Mouse (Mus musculus) ES-E14 (cell line): Measurements from ENCODE around the gene Kbtbd6. TPM values are rescaled to one million over a fixed set of nuclear protein-coding genes. Genes with fewer than 3 reads are reported as not detected.
A peak's percentile ranks its signal among the peaks of the same experiment; 100 is the strongest.
"Not testable (repeated sequence)": the region's sequence is repeated elsewhere in the genome, so short reads cannot be mapped to it uniquely, and the experiment has no call there.

Experiments
- DNase-seq: peaks from one replicate; pipeline ENCODE4 v3.0.0-alpha.2; 2013; ENCODE audit warnings: low read depth, low spot score
- H3K27ac ChIP-seq: 2 replicates; pipeline ENCODE4 v1.5.1; 2012; ENCODE audit warnings: low read depth, mild to moderate bottlenecking, low read length, moderate library complexity, mixed read lengths; ENCODE audit not compliant: poor library complexity, insufficient read depth, severe bottlenecking
- H3K36me3 ChIP-seq: 2 replicates; pipeline ENCODE4 v1.6.1; 2012; ENCODE audit warnings: mild to moderate bottlenecking, low read length, moderate library complexity, mixed read lengths; ENCODE audit not compliant: control insufficient read depth, poor library complexity, insufficient read depth, severe bottlenecking
- H3K4me1 ChIP-seq, 2 experiments: fragments of 150-350 bp in 1 of 2; sonication (generic) in 1 of 2; 2 replicates each; pipeline ENCODE4 v1.6.1; 2012; ENCODE audit warnings: low read length in 2 of 2, mild to moderate bottlenecking in 1 of 2, mixed read lengths in 1 of 2; ENCODE audit not compliant: control insufficient read depth in 2 of 2, insufficient read depth in 2 of 2, poor library complexity in 1 of 2
- H3K4me3 ChIP-seq, 2 experiments: fragments of 150-350 bp in 1 of 2; sonication (generic) in 1 of 2; 2 replicates each; pipeline ENCODE4 v1.5.1; 2012; ENCODE audit warnings: low read length in 2 of 2, low read depth in 1 of 2, mild to moderate bottlenecking in 1 of 2, mixed read lengths in 1 of 2; ENCODE audit not compliant: insufficient read depth in 1 of 2, poor library complexity in 1 of 2, severe bottlenecking in 1 of 2
- H3K9ac ChIP-seq: 2 replicates; pipeline ENCODE4 v1.6.1; 2012; ENCODE audit warnings: low read depth, mild to moderate bottlenecking, low read length, mixed read lengths; ENCODE audit not compliant: poor library complexity, insufficient read depth, severe bottlenecking
- H3K9me3 ChIP-seq: fragments of 150-350 bp; sonication (generic); 2 replicates; pipeline ENCODE4 v1.6.1; 2012; ENCODE audit warnings: low read depth, mild to moderate bottlenecking, low read length; ENCODE audit not compliant: control insufficient read depth, insufficient read depth
- CHD2 ChIP-seq: IDR thresholded peaks from 2 replicates; pipeline ENCODE4 v1.6.1; 2014; ENCODE audit warnings: mild to moderate bottlenecking, low read depth, low read length, inconsistent platforms
- HCFC1 ChIP-seq: IDR thresholded peaks from 2 replicates; pipeline ENCODE4 v1.6.1; 2012; ENCODE audit warnings: low read length, inconsistent platforms, borderline replicate concordance; ENCODE audit not compliant: insufficient read depth
- MAFK ChIP-seq: IDR thresholded peaks from 2 replicates; pipeline ENCODE4 v1.6.1; 2014; ENCODE audit warnings: mild to moderate bottlenecking, low read depth, low read length, inconsistent platforms; ENCODE audit not compliant: insufficient read depth
- ZC3H11A ChIP-seq: IDR thresholded peaks from 2 replicates; pipeline ENCODE4 v1.6.1; 2012; ENCODE audit warnings: low read depth, mild to moderate bottlenecking, inconsistent platforms, low read length, borderline replicate concordance
- ZNF384 ChIP-seq: IDR thresholded peaks from 2 replicates; pipeline ENCODE4 v1.6.1; 2012; ENCODE audit warnings: low read depth, low read length, inconsistent platforms
- in situ Hi-C, 2 experiments: fragments of 600-800 bp; cut with MboI; formaldehyde crosslinking; loops; one replicate each; pipeline ENCODE4 v1.15.1; 2025; ENCODE audit warnings: low sequenced_read_pairs in 2 of 2, inconsistent platforms in 1 of 2; ENCODE audit not compliant: unreplicated experiment in 2 of 2
- total RNA-seq: library from RNA; depleted of rRNA; stranded (reverse); fragments of 300-350 nt; gene quantifications from 2 replicates; pipeline ENCODE4 v1.2.3, GENCODE M21; 2012

Kbtbd6 gene
- total RNA-seq, 1 experiment = 2.1 TPM

DNA sequence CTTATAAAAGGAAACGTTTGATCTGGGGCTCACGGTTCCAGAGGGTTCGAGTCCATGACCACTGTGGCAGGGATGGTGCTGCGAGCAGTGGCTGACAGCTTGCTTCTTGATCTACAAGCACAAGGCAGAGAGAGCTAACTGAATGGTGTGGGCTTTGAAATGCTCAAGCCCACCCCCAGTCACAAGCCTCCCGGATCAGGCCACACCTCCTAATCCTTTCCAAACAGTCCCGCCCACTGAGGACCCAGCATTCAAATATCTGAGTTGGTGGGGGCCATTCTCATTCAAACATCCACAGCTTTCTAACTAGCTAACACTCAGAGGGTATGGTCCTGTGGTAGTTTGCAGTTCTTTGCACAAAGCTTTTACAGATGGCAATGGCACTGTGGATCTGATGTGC, 38.5 kb upstream of the Kbtbd6 start:
- no peak overlapping the region for H3K9ac ChIP-seq
- H3K9me3 ChIP-seq = no peaks in the 10 kb centered on the region
- DNase-seq = no peak
- TF ChIP-seq ZC3H11A (no peak), HCFC1 (no peak), CHD2 (no peak), MAFK (no peak), ZNF384 (no peak)
- peaks cover 0 to 2% of the 10 kb centered on the region in 2 experiments; a peak in 1 of 4 replicates for H3K4me1 ChIP-seq
- no peak overlapping the region; the same call in 1 of the 2 replicates for H3K27ac ChIP-seq
- in situ Hi-C loops = no loop called here
- H3K4me3 ChIP-seq = no peak overlapping the region
- H3K36me3 ChIP-seq = peaks cover 3% of the 10 kb centered on the region; the same call in 1 of the 2 replicates

DNA sequence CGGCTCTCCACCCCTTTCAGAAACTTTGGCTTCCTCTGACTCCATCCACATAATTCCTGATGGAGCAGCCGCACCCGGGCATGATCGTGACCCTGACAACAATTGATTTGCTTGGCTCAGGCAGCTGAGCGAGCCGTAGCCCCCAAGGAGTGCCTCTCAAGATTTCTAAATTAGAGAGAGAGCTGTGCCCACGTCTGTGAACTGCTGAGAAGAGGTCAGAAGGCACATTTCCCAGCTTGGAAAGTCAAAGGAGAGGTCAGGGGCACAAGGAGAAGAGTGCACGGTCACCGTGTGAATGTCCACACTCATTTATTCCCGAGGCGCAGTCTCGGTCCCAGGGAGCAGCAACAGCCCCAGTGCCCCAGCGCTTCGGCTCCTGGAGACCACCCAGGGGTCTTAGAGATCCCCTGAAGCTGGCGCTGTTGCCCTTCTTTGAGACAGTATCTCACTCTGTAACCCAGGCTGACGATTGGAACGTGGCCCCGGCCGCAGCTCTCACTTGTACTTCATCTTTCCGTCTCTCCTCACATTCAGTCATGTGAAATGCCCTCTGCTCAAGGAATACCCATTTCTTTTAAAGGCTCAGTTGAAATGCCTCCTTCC, 31.5 kb upstream of the Kbtbd6 start:
- Histone ChIP-seq H3K9me3 (no peaks in the 10 kb centered on the region), H3K9ac (peak overlapping the region; percentile 10; the same call in 1 of the 2 replicates), H3K4me3 (no peak overlapping the region), H3K4me1 (peaks cover 0 to 2% of the 10 kb centered on the region in 2 experiments; a peak in 1 of 4 replicates), H3K27ac (no peak overlapping the region), H3K36me3 (peaks cover 3% of the 10 kb centered on the region; the same call in 1 of the 2 replicates)
- in situ Hi-C loops = no loop called here
- TF ChIP-seq MAFK (no peak), ZNF384 (no peak), ZC3H11A (no peak), HCFC1 (no peak), CHD2 (no peak)
- DNase-seq = no peak

DNA sequence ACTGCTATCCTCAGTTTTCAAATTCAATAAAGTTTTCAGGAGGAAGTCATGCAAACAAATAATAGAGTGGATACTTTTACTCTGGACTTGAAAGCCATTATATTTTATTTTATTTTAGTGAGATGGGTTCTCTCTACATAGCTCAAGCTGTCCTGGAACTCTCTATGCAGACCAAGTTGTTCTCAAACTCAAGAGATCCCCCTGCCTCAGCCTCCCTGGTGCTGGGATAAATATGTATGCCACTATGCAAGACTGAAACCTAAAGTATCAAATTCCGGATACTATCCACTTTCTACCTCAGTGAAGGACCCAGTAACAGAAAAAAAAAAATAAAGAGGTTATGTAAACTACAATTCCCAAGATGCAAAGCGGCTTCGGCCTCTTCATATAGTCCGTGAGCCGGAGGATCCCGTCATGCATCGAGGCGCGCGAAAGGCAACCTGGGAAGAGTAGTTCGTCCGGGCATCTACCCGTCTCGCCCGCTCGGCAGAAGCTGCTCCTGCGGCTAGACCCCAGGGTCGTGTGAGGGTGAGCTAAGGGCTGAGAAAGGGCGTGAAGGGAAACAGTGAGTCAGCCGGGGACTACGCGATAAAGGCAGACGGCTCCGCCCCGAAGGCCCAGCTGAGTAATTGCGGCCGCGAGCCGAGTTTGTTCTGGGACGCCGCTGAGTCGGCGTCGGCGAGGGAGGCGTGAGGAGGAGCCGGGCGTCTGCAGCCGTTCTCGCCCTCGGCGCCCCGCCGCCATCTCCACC, 25.5 kb upstream of the Kbtbd6 start, which contains the start of gene Kbtbd7:
Gene Kbtbd7 (plus strand): TSS at position 533 of the 751 bp plus-strand sequence.
- Histone ChIP-seq H3K27ac (no peak within 1 kb of the TSS), H3K4me1 (no peaks in the 10 kb centered on the region), H3K9me3 (no peaks in the 10 kb centered on the region), H3K9ac (peak within 1 kb of the TSS; percentile 44), H3K36me3 (no peaks in the 10 kb centered on the region), H3K4me3 (peak within 1 kb of the TSS; percentile 55 to 63; a peak in 3 of 4 replicates)
- peak; percentile 97 for TF ChIP-seq HCFC1
- TF ChIP-seq ZC3H11A = no peak
- TF ChIP-seq ZNF384 = peak; percentile 87
- no peak for TF ChIP-seq CHD2
- peak; percentile 60; the same call in 1 of the 2 replicates for TF ChIP-seq MAFK
- in situ Hi-C loops = no loop called here
- peak; percentile 92 for DNase-seq

DNA sequence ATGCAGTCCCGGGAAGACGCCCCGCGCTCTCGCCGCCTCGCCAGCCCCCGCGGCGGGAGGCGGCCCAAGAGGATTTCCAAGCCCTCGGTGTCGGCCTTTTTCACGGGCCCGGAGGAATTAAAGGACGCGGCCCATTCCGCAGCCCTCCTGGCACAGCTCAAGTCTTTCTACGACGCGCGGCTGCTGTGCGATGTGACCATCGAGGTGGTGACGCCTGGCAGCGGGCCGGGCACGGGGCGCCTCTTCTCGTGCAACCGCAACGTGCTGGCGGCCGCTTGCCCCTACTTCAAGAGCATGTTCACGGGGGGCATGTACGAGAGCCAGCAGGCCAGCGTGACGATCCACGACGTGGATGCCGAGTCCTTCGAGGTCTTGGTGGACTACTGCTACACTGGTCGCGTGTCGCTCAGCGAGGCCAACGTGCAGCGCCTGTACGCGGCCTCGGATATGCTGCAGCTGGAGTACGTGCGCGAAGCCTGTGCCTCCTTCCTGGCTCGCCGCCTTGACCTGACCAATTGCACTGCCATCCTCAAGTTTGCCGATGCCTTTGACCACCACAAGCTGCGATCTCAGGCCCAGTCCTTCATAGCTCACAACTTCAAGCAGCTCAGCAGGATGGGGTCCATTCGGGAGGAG, 24.8 kb upstream of the Kbtbd6 start:
- DNase-seq, H3K9me3 ChIP-seq, in situ Hi-C loops, H3K27ac ChIP-seq, H3K4me1 ChIP-seq, H3K36me3 ChIP-seq: not testable (repeated sequence)
- Histone ChIP-seq H3K9ac (peak overlapping the region; percentile 44), H3K4me3 (peak overlapping the region; percentile 55 to 63; a peak in 3 of 4 replicates)
